Mouse (Mus musculus) embryo, embryonic 11 days (tissue): Measurements from ENCODE around the gene Ryr2.
A peak's percentile ranks its signal among the peaks of the same experiment; 100 is the strongest.
"Not testable (repeated sequence)": the region's sequence is repeated elsewhere in the genome, so short reads cannot be mapped to it uniquely, and the experiment has no call there.

Experiments used
- DNase-seq: peaks from one replicate; pipeline ENCODE4 v3.0.0-alpha.2; 2015

Gene Ryr2

DNA sequence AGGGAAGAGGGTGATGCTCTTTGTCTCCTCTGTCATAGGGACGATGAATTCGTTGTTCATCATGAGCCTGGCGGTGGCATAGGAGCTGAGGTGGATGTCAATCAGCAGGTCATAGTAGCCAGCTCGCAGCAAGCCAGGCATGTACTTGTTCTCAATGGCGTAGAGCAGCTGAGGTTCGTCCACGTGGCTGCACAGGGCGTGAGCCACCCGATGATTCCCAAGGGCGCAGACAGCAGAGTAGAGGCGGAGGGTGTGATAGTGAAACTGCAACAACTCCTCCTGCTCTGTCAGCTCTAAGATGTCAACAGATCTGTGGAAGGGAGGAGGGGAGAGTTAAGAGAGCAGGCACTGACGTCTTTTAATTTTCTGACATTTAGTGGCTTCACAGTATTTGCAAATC is 368.5 kb downstream of the Ryr2 start:
- no peak for DNase-seq

DNA sequence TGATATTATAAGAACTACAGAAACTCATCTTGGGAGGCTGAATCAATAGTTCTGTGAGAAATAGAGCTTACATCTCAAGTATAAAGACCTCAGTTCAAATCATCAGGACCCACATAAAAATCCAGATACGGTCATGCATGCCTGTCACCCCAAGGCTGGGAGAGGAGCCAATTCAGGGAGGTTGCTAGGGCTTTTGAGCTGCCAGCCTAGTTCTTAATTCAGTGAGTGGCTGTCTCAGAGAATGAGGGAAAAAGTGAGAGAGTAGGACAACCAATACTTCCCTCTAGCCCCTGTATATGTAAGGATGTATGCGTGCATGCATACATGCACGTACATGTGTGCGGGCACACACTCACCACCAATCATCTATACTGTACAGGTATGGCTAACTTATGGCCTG is 390.5 kb downstream of the Ryr2 start:
- no peak for DNase-seq

DNA sequence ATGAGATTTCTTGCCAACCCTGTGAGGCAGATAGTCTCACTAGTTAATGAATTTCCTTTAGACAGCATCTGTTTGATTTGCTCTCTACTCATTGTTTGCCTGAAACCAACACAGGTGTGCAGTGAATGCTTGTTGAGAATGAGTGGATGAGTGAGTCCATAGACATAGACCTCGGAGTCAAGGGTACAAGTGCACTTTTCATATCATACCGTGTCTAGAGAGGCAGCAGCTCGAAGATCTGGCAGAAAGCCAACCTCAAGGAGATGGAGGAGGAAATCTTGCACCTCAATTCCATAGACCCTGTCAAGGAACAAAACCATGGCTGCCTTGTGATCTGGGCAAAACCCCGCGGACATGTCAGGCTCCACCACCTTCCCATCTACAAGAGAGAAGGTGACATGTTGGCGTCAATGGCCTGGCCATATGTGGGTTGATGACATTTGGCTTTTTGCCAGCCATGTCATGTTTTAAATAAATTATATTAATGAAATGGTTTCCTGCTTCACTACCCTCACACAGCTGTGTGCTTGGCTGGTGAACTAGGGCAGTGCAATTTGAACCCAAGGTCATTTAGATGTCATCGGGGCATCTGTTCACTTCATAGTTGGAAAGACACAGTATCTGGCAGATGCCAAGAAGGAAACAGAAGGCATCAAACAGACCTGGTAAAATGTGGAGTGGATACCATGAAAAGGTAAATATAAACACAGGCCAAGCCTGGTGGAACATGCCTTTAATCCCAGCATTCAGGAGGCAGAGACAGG is 396.9 kb downstream of the Ryr2 start:
- DNase-seq: no peak

DNA sequence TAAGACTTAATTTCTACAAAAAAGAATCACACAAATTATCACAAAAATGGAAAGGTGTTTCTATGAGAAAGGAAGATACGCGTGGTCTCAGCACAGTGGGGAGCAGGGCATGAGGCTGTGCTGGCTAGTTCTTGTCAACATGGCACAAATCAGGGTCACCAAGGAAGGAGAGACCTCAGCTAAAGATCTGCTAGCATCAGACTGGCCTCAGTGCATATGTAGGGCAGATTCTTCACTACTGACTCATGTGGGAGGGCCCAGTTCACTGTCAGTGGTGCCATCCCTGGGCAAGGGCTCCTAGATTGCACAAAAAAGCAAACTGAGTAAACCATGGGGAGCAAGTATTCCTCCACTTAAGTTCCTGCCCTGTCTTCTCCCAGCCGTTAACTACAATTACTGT is 405.0 kb downstream of the Ryr2 start:
- DNase-seq: no peak

DNA sequence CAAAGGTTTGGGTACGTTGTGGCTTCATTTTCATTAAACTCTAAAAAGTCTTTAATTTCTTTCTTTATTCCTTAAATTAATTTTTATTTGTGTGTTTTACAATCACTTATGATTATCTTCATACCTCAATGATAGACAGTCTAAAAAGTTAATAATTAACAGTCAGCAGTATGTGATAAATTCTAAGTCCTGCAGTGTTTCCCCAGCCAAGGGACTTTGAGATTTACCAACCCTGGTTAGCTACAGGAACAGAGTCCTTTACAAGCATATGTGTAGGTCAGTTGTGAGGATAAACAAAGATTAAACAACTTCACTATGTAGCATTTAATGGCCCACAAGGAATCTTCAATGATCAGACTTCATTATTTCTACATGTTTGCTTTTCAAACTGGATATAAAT is 410.2 kb downstream of the Ryr2 start:
- no peak for DNase-seq

DNA sequence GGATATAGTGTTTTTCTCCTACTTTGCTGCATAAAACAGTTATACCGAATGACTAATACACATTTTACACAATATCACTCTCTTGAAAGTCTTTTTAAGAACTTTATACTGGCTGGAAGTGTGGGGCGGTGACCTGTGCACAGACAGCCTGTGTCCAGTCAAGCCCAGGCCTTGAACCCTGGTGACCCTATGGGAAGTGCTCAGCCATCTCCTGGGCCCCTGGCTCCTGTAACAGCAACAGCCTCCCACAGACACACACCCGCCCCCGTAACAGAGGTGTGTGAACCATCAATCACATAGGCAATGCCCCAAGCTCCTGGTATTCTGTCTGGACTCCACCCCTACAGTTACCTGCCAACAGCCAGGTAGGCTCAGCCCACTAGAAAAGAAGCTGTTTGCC is 424.9 kb downstream of the Ryr2 start:
- DNase-seq: no peak

DNA sequence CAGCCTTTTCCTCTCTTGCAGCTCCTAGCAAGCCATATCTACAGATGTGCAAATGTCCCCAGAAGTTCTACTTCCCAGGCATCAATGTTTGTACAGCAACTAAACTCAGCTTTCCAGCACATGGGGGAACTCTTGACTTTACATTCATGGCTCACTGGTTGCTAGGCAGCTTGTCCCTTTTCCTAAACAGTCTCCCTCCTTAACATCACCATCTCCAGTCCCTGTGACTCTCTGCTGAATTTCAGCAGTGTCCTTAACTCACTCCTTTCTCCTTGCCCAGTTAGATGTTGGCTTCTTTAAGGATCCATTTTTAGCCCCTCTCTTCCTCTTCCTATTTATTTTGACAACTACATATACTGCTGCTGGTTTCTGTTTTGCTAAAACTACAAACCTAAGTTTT is 443.9 kb downstream of the Ryr2 start:
- no peak for DNase-seq

DNA sequence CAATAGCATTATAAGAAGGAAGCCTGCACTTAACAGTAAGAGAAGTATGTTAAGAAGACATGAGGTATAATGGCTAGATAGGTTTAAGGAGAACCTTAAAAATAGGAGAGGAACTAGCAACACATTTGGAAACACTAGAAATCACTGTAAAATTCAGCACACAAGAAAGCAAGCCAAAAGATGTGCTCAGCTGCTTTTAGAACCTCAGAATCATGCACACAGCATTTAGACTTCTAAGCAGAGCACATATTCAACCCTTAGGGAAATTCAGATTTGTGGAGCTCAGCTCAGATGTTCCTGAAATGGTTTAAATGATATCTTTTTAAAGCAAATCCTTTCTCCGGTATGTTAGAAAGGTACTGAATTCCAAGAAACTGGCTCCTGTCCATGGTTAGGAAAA is 461.9 kb downstream of the Ryr2 start:
- no peak for DNase-seq

DNA sequence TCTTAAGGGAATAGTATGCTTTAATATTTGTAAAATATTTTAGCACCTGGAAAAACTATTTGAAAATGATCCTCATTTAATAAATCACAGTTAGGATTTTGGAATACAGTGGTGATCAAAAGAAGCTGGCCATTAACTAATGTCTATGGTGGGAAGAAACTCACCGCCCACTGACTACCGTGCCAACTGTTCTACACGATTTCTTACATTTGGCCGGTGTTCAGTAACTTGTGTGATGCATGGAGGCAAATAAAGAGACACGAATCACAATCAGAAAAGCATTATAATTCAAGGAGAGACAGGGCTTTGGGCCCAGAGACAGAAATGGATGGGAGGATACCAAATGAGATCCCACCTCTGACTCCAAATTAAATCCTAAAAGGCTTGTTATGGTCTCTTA is 470.4 kb downstream of the Ryr2 start:
- DNase-seq: no peak

DNA sequence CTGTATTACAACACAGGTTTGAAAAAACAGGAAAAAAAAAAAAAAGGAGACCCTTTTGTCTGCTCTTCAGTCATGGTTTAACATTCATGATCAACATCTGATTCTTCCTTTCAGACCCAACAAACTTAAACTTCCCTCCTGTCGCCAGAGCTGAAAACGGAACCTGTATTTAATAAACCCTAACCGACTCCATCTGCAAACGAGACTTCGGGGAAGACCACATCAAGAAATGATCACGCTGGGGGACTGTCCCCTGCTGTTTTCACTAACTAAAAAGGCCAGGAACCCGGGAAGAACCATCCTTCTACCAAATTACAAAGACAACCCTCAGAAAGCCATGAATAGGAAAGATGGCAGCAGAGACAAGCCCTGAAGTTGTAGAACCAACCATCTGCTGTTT is 482.2 kb downstream of the Ryr2 start:
- DNase-seq: no peak

DNA sequence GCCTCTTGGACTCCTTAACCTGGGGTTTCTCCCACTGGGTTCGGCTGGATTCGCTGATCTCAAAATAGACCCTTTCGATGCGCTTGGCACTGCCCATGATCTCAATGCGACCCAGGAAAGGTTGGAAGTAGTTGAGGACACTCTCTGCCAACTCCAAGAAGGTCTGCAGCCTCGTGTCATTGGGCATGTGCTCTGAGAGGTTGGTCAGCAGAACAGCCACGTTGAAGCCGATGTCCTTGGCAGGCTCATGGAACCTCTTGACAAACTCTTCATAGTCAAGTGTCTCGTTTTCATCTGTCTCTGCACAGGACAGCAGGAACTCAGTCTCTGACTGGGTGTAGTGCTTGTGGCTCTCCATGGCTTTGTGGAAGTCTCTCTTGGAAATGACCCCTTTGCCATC is 511.3 kb downstream of the Ryr2 start:
- DNase-seq: no peak

DNA sequence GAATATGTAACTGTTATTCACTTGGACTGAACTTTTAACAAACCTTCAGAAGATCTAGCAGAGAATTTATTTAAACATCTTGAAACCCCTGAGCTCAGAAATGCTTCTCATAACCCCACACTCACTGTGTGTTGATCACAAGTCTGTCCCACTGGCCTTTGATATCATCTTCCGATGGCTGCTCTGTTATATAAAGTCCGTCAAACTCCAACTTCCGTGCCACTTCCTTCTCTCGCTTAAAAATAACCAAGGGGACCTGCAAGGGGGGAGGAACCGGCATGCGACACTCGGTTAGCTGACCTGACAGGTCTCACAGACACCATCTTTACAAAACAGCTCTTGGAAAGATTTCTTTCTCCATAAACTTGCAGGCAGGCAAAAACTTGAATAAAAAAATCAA is 521.5 kb downstream of the Ryr2 start:
- DNase-seq: no peak

DNA sequence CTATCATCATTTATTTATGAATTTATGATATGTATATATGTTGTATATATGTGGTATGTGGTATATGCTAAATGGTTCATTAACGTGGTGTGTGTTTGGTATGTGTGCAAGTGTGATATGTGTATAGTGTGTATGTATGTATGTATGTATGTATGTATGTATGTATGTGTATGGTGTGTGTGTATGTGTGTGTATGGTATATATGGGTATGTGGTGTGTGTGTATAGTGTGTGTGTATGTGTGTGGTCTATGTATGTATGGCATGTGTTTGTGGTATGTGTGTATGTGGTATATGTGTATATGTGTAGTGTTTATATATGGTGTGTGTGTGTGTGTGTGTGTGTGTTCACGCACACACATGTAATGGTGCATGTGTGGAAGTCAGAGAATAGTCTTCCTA is 534.2 kb downstream of the Ryr2 start:
- DNase-seq: no peak

DNA sequence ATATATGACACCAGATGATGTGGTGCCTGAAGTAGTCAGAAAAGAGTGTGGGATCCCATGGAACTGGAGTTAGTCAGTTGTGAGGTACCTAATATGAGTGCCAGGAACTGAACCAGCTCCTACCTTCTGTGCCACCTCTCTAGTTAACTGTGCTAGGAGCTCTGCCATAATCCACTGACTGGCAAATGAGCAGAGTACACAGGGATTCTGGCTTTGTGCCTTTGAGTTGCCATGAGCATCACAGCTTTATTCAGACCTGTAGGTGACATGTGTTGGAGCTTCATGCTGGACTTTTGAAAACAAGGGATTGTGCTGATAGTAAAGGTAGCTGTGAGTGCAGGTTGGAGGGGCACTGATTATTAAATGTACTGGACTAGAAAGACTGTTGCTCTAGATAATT is 539.4 kb downstream of the Ryr2 start:
- DNase-seq: no peak

DNA sequence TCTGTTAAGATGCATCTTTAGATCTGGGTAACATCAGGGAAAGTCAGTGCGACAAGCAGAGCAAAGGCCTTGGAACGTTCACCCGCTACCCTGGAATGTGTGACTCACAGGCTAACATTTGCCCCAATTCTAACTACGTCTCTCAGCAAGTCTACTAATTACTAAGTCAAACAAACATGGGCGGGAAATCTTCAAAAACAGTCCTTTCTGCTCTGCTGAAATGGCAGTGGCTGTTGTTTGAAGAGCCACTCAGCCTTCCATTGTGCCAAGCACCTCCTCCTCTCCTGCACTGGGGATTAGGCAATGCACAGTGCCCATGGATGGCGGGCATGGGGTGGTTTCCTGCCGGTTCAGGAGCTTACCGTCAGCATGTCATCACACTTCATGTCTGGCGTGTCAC is 540.3 kb downstream of the Ryr2 start:
- no peak for DNase-seq

DNA sequence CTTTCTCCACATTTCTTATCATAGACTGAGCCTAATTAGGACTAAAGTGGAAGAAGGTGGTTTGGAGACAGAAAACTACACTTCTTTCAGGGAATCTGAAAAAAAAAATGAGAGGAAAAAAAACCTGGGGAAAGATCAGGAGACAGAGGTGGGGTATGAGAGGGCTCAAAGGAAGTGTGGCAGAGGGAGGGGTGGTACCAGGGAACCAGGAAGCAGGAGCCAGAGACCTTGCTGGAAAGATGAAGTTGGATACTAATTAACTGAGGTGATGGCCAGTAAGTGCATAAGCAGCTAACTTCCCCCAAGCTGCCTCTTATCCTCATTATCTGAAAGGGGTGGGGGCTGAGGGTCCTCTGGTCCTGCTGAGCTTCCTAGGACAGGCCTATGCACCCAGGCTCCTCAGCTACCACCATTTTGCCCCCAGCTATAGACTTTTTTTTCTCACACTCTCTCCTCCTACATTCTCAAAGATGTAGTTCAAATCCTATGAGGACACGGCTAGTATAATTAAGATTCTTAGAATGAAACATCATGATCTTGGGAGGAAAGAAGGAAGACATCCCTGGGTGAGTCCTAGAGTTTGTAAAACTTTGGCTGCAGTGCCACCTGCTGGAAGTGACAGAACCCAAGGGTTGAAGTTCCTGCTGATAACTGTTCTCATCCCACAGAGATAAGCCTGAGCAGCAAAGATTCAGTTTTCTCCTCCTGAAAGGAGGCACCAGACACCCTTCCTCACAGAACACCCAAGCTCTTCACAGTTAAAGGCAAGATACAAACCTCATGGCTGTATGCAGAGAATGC is 543.3 kb downstream of the Ryr2 start:
- peak; percentile 74 for DNase-seq

DNA sequence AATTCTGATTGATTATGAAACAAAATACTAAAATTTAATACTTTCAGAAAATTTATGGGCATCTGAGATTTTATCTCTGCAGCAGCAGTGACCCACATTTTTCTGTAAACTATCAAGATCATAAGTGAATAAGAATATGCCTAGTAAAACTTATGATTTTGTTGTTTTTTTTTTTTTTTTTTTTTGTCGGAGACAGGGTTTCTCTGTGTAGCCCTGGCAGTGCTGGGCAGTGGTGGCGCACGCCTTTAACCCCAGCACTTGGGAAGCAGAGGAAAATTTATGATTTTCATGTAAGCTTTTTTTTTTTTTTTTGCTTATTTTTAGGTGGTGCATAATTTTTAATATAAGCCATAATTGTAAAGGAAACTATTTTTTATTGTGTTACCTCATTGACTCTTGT is 557.1 kb downstream of the Ryr2 start:
- DNase-seq: no peak

DNA sequence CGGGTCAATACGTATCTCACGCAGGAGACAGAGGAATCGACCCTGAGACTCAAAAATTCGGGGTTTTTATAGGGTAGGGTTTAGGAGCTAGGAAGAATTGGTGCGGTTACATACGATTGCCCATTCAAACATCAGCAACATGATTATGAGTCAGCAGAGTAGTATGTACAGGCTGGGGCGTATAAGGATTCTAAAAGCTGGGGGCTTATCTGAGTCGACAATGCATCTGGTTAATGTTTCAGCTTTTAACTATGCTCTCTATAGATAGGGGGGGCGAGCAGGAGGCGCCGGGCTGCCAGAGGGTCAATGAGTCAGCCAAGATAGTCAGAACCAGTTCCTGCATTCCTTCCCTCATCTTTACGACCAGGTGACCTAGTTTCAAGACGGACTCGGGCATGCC is 557.6 kb downstream of the Ryr2 start:
- not testable (repeated sequence) for DNase-seq

DNA sequence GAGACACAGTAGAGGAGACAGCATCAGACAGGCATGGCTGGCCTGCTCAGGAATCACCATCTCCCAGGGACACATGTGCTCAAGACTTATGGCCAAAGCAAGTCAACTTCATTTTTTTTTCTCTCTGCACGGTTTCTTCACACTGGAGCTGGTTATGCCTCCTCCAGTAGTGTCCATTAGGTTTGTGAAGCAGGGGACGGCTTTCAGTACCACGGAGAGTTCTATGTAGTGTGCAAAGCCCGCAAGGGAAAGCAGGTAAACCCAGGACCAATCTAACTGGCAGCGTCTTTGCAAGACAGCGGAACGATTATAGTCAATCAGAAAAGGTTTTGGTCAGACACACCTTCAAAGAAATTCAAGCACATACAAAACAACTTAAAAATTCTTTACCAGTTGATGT is 560.9 kb downstream of the Ryr2 start:
- DNase-seq: peak; percentile 69

DNA sequence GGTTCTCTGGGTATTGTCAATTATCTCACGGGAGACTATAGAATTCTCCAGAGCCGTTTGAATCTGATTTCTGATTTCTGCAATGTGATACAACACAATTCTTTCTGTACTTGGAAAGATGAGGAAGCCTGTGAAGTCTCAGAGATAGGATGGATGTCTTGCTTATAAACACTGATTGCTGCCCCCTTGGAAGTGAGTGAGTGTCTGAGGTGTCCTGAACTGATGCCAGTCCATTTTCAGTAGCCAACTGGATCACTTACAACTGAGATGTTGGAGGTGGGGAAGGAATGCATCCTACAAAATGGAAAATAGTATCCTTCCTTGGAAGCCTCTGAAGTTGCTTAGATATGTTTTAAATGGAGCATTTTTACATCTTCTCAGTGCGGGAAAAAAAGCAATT is 564.2 kb downstream of the Ryr2 start:
- DNase-seq: no peak

DNA sequence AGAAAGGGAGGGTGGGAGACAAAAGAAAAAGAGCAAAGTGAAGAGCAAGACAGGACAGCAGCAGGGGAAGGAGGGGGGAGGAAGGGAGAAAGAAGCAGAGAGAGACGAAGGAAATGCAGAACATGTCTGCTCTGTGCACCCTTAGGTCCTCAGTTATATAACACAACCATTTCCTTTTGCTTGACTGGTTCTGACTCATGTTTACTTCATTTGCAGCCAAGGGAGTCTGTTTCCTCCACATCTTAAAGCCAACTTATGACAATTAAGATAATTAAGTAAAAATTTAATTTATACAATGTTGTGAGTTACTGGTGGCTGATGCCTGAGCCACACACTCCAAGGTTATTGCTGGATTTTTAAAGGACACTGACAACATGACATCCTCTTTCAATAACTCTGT is 569.9 kb downstream of the Ryr2 start:
- DNase-seq: no peak

DNA sequence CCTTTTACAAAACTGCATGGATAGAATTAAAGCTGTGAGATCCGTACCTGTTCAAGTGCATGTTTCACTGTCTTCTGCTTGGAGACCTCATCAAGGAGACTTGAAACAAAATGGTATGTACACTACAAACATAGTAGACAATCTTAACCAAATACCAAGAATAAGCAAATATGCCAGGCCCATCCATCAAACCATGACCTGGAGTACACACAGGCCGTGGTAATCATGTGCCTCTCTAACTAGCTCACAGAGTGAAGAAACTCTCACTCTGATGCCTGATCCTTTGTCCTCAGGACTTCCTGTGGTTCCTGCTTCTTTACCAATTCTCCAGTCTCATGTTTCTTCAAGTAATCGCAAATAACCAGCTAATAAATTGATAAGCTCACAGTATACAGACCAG is 570.9 kb downstream of the Ryr2 start:
- no peak for DNase-seq

DNA sequence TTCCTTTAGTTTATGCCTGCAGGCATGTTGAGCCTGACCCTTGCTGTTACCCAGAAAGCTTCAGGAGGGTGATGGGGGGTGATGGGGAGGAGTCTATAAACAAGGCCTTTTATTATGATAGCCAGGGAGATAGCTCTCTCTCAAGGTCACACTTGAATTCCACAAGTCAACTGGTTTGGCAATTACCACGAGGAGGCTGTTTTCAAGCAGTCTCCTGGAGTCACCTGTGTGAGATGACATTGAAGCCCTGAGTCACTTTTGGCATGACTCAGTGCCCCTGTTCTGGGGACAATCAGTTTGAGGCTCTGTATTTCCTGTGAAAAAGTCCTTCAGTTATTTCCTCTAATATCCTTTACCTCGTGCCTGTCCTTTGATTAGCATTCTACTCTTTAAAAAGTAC is 573.5 kb downstream of the Ryr2 start:
- no peak for DNase-seq

DNA sequence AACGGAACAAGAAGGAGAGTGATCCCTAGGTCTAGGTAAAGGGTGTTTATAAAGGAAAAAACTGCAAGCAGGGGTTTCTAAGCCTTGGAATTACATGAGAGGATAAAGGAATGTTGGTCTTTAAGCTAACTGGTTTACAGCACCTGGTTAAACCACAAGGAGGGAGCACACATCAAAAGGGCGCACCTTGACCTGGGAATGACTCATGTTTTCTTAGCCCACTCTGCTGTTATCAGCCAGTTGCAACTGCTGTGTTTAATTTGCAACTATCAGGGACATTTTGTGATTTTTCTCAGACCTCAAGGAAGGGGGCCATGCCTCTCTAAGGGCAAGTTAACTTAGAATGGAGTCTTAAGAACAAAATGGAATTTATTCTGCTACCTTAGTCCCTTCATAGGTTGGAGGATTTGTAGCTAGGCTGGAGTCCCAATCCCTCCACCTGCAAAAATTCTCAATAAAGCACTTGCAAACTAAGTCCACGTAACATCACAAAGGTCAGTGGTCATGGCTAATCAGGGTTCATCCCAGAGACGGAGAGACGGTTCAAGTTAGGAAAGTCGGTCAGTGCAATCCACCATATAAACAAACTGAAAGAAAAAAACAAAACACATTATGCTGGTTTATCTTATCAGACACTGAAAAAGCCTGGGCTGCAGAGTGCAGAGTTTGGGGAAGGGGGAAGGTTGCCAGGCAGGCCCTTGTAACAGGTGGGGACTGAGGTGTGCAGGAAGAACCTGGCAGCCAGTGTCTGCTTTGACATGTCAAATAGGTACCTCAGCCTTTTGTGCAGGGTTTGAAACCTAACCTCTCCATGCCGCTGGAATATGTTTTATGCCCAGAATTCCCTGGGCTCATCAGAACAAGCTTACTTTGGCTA is 574.5 kb downstream of the Ryr2 start:
- DNase-seq: no peak
